Mouse (Mus musculus): Measurements from ENCODE around the gene Bend4.

Gene Bend4

GRCm38 (mm10) chr5:67427443-67428360 is at the start of gene Bend4:
Gene Bend4 (minus strand): TSS chr5:67428310.
- no peak for DNase-seq (ENCODE audit: extremely low read depth, low read depth, low spot score)

GRCm38 (mm10) chr5:67473723-67474122 is 45.6 kb upstream of the Bend4 start:
- DNase-seq (ENCODE audit: extremely low read depth, low read depth, low spot score): no peak

GRCm38 (mm10) chr5:67473094-67473493 is 45.0 kb upstream of the Bend4 start:
- DNase-seq (ENCODE audit: extremely low read depth, low read depth, low spot score): no peak

- no peak for DNase-seq (ENCODE audit: extremely low read depth, low read depth, low spot score)
Observed at GRCm38 (mm10) chr5:67466866-67467530, 38.9 kb upstream of the Bend4 start.

- no peak for DNase-seq (ENCODE audit: extremely low read depth, low read depth, low spot score)
Observed at GRCm38 (mm10) chr5:67464899-67465298, 36.8 kb upstream of the Bend4 start.

- DNase-seq (ENCODE audit: extremely low read depth, low read depth, low spot score): no peak
Observed at GRCm38 (mm10) chr5:67463636-67464035, 35.5 kb upstream of the Bend4 start.

- no peak for DNase-seq (ENCODE audit: extremely low read depth, low read depth, low spot score)
Observed at GRCm38 (mm10) chr5:67462331-67462730, 34.2 kb upstream of the Bend4 start.

- no peak for DNase-seq (ENCODE audit: extremely low read depth, low read depth, low spot score)
Observed at GRCm38 (mm10) chr5:67456841-67457240, 28.7 kb upstream of the Bend4 start.

- no peak for DNase-seq (ENCODE audit: extremely low read depth, low read depth, low spot score)
Observed at GRCm38 (mm10) chr5:67454282-67454681, 26.2 kb upstream of the Bend4 start.

GRCm38 (mm10) chr5:67449957-67450630 is 22.0 kb upstream of the Bend4 start:
- no peak for DNase-seq (ENCODE audit: extremely low read depth, low read depth, low spot score)

- DNase-seq (ENCODE audit: extremely low read depth, low read depth, low spot score): no peak
Observed at GRCm38 (mm10) chr5:67446526-67446925, 18.4 kb upstream of the Bend4 start.

GRCm38 (mm10) chr5:67444217-67445050 is 16.3 kb upstream of the Bend4 start:
- no peak for DNase-seq (ENCODE audit: extremely low read depth, low read depth, low spot score)

GRCm38 (mm10) chr5:67442813-67443450 is 14.8 kb upstream of the Bend4 start:
- DNase-seq (ENCODE audit: extremely low read depth, low read depth, low spot score): no peak

GRCm38 (mm10) chr5:67440563-67440962 is 12.5 kb upstream of the Bend4 start:
- no peak for DNase-seq (ENCODE audit: extremely low read depth, low read depth, low spot score)

GRCm38 (mm10) chr5:67437403-67437802 is 9.3 kb upstream of the Bend4 start:
- DNase-seq (ENCODE audit: extremely low read depth, low read depth, low spot score): no peak

GRCm38 (mm10) chr5:67426478-67427442 is 1.4 kb downstream of the Bend4 start:
- no peak for DNase-seq (ENCODE audit: extremely low read depth, low read depth, low spot score)

GRCm38 (mm10) chr5:67426011-67426410 is 2.1 kb downstream of the Bend4 start:
- no peak for DNase-seq (ENCODE audit: extremely low read depth, low read depth, low spot score)

- DNase-seq (ENCODE audit: extremely low read depth, low read depth, low spot score): no peak
Observed at GRCm38 (mm10) chr5:67424636-67425035, 3.5 kb downstream of the Bend4 start.

- no peak for DNase-seq (ENCODE audit: extremely low read depth, low read depth, low spot score)
Observed at GRCm38 (mm10) chr5:67423963-67424362, 4.1 kb downstream of the Bend4 start.
